Mouse (Mus musculus) G1E (cell line): ENCODE results near the gene Actbl2. TPM values are rescaled to one million over a fixed set of nuclear protein-coding genes. Genes with fewer than 3 reads are reported as not detected.

Experiments used
- ATAC-seq: 2 replicates; pipeline ENCODE4 v1.8.0; 2016; ENCODE audit warnings: mild to moderate bottlenecking; ENCODE audit not compliant: insufficient number of reproducible peaks, poor library complexity, low FRiP score, severe bottlenecking; ENCODE audit errors: extremely low read depth
- DNase-seq: peaks from one replicate; pipeline ENCODE4 v3.0.0; 2012; ENCODE audit warnings: low spot score
- H3K27me3 ChIP-seq: 2 replicates; pipeline ENCODE4 v1.6.1; 2012; ENCODE audit warnings: mild to moderate bottlenecking, low read length, inconsistent platforms; ENCODE audit not compliant: insufficient read depth
- H3K36me3 ChIP-seq: replicated peaks from 2 replicates; pipeline ENCODE3; 2012; ENCODE audit warnings: mild to moderate bottlenecking, inconsistent platforms
- H3K4me1 ChIP-seq: 2 replicates; pipeline ENCODE4 v1.6.1; 2012; ENCODE audit warnings: low read depth, low read length, inconsistent platforms, mixed read lengths; ENCODE audit not compliant: insufficient read depth
- H3K4me3 ChIP-seq: 2 replicates; pipeline ENCODE4 v1.5.1; 2012; ENCODE audit warnings: low read depth, mild to moderate bottlenecking, inconsistent platforms, low read length, moderate library complexity, mixed read lengths
- H3K9me3 ChIP-seq: replicated peaks from 2 replicates; pipeline ENCODE4 v1.6.1; 2012; ENCODE audit warnings: inconsistent platforms
- CTCF ChIP-seq: IDR thresholded peaks from 2 replicates; pipeline ENCODE4 v1.5.1; 2012; ENCODE audit warnings: low read depth, low read length, inconsistent platforms, mixed read lengths
- GATA1 ChIP-seq: IDR thresholded peaks from 2 replicates; pipeline ENCODE4 v1.6.1; 2012; ENCODE audit warnings: borderline replicate concordance, low read length, inconsistent platforms, mixed read lengths
- GATA2 ChIP-seq: IDR thresholded peaks from 2 replicates; pipeline ENCODE4 v1.6.1; 2012; ENCODE audit warnings: low read depth, low read length, inconsistent platforms, borderline replicate concordance
- POLR2AphosphoS5 ChIP-seq: IDR thresholded peaks from 2 replicates; pipeline ENCODE4 v1.6.1; 2012; ENCODE audit warnings: low read depth, low read length, inconsistent platforms; ENCODE audit not compliant: insufficient replicate concordance
- TAL1 ChIP-seq: conservative IDR thresholded peaks from 2 replicates; pipeline ENCODE4 v1.6.1; 2012; ENCODE audit warnings: low read depth, low read length, inconsistent platforms, mixed read lengths
- polyA plus RNA-seq: library from polyadenylated mRNA; stranded (reverse); fragments of >175 nt; gene quantifications from 2 replicates; pipeline ENCODE4 v1.2.3, GENCODE M21; 2012
- total RNA-seq, 2 experiments: library from RNA; stranded (forward) in 1 of 2; stranded (reverse) in 1 of 2; fragments of 200-1000 nt in 1 of 2; fragments of >200 nt in 1 of 2; fragmentation: Nextera tagmentation in 1 of 2; gene quantifications; 2 replicates each; pipeline ENCODE4 v1.2.3; 2014 to 2017

Gene Actbl2
- total RNA-seq (2014; fragmentation: Nextera tagmentation) (not detected in 2 replicates), total RNA-seq (2017) (0.05 and 0.06 TPM in 2 replicates), polyA plus RNA-seq (not detected in 2 replicates)

DNA sequence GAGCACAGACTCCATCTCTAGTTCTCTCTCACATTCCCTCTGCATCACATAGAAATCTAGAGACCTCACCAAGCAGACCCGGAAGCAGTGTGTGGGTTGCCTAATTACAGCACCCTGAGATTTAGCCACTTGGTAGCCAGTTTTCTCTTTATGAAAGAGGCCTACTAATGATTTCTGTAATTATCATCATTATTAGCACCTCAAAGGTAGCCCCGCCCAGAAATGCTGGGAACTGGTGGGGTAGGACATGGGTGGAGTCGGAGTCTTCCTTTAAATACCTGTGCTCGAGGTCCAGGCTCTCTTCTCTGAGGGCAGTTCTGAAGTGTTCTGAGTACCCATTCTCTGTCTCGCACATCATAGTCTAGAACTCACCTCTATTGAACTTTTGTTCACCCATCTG is at the start of gene Actbl2:
Gene Actbl2, plus strand, starts transcription at position 301 of the 400 bp plus-strand sequence.
- no peak for DNase-seq
- TF ChIP-seq GATA2 (no peak), CTCF (no peak), POLR2AphosphoS5 (no peak), GATA1 (no peak), TAL1 (no peak)
- ATAC-seq = no peak
- Histone ChIP-seq H3K9me3 (no peaks in the 10 kb centered on the region), H3K36me3 (no peaks in the 10 kb centered on the region), H3K4me1 (no peaks in the 10 kb centered on the region), H3K4me3 (no peak within 1 kb of the TSS), H3K27me3 (no peaks in the 10 kb centered on the region)

DNA sequence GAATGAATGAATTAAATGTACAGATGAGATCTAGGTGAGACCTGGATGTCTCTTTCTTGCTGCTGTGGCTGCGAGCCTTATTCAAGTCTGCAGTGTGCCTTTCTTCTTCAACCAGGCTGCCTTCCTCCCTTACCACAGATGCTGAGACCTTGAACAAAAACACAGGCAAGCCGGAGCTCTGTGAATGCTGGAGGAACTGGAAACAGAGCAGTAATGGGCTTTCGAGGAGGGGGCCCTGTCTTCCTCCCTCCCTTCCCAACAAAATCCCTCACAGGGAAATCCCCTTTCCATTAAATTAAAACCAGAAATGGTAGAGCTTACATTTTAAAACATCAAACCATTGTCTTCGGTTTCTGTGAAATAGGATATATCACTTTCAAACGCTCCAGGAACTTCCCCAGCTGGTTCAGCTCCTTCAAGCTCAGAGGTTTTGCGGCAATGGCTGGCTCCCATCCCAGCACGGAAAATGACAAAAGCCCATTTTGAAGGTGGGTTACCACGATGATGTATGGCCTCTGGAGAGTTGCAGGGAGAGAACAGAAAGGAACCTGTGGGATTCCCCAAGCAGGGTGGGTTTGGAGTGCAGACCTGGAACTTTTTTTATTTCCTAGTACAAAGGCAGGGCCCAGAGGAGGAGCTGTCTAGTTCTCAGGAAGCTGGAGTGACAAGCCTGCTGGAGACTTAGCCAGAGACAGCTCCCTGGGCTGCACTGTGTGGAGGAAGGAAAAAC is 44.0 kb upstream of the Actbl2 start:
- DNase-seq (no peak), ATAC-seq (no peak)
- no peak overlapping the region for H3K4me3 ChIP-seq
- H3K36me3 ChIP-seq = no peaks in the 10 kb centered on the region
- H3K4me1 ChIP-seq = no peaks in the 10 kb centered on the region
- H3K27me3 ChIP-seq = no peaks in the 10 kb centered on the region
- no peak for TF ChIP-seq GATA1
- no peak for TF ChIP-seq TAL1
- TF ChIP-seq CTCF = no peak
- TF ChIP-seq POLR2AphosphoS5 = no peak
- TF ChIP-seq GATA2 = no peak
- H3K9me3 ChIP-seq = no peaks in the 10 kb centered on the region

DNA sequence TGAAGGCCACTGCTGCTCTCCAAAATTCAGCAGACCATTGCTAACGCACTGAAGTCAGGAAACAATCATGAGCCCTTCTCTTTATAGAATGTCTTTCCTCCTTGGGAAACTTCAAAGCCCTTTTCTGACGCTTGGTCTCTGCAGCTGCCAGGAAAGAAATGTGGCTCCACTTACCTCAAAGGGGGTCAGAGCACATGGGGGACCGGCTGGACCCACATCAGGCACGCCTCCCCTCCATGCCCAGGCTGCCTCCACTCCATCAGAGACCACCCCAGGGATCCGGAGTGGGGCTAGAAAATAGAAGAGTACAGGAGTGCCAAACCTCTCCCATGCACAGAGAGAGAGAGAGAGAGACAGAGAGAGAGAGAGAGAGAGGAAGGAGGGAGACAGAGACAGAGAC is 26.0 kb upstream of the Actbl2 start:
- H3K4me1 ChIP-seq = no peaks in the 10 kb centered on the region
- no peak for ATAC-seq
- no peak for DNase-seq
- no peak overlapping the region for H3K4me3 ChIP-seq
- TF ChIP-seq GATA2 (no peak), POLR2AphosphoS5 (no peak)
- no peaks in the 10 kb centered on the region for H3K27me3 ChIP-seq
- H3K9me3 ChIP-seq = no peaks in the 10 kb centered on the region
- no peaks in the 10 kb centered on the region for H3K36me3 ChIP-seq

DNA sequence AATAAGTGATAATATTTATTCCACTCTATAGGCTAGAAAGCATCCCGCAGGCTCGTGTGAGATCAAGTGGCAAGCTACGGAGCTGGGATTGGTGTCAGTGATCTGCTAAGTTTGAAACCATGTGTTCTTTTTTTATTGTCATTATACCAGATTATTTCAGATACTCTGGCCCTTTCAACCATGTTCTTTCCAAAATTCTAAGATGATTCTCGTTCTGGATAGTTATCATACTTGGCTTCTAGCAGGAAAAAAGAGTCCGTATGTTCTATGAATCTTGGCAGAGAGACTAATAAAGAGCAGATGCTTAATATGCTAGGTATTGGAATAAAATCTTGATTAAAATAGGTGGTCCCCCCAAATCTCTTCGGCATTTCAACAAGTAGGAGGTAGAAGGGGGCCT is 25.3 kb upstream of the Actbl2 start:
- Histone ChIP-seq H3K9me3 (no peaks in the 10 kb centered on the region), H3K36me3 (no peaks in the 10 kb centered on the region), H3K4me1 (no peaks in the 10 kb centered on the region), H3K4me3 (no peak overlapping the region), H3K27me3 (no peaks in the 10 kb centered on the region)
- ATAC-seq (no peak), DNase-seq (no peak)
- TF ChIP-seq GATA2 = no peak

DNA sequence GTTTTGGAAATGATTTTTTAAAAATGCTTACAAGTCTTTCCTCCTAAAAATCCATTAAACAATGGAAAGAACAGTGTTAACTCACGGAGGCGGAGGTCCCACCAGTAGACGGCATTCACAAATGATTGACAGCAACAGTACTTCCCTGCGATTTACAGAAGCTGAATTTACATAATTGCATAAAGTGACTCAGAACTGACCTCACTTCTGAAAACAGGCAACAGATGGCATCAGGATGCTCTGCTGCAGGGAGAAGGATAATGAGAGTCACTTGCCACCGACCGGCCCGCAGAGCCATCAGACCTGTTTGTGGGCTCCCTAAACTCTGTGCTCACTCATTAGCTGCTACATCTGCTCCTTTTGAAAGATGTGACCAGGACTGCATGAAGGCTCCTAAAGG is 22.4 kb upstream of the Actbl2 start:
- Histone ChIP-seq H3K9me3 (no peaks in the 10 kb centered on the region), H3K4me3 (no peak overlapping the region), H3K27me3 (no peaks in the 10 kb centered on the region), H3K4me1 (no peaks in the 10 kb centered on the region), H3K36me3 (no peaks in the 10 kb centered on the region)
- no peak for DNase-seq
- ATAC-seq = no peak
- TF ChIP-seq GATA2 (no peak), CTCF (no peak), POLR2AphosphoS5 (no peak), TAL1 (no peak), GATA1 (no peak)

DNA sequence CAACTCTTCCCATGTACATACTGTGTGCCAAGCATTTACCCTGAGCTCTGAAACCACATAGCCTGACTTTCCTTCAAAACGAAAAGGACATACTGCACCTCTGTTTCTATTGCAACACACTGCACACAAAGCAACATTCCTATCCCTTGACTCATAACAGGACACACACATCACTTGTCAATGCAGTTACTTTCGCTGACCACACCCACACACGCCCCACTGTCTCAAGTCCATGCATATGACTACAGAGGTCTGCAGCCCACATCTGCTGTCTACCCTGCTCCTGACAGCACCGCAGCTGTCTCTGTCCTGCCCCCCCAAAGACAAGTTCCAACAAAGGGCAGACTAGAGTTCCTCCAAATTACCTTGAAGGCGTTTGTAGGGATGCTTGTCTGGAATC is 21.5 kb upstream of the Actbl2 start:
- TF ChIP-seq TAL1 (no peak), GATA2 (no peak), POLR2AphosphoS5 (no peak), GATA1 (no peak), CTCF (no peak)
- no peaks in the 10 kb centered on the region for H3K4me1 ChIP-seq
- H3K9me3 ChIP-seq = no peaks in the 10 kb centered on the region
- H3K27me3 ChIP-seq = no peaks in the 10 kb centered on the region
- DNase-seq (no peak), ATAC-seq (no peak)
- H3K4me3 ChIP-seq = no peak overlapping the region
- no peaks in the 10 kb centered on the region for H3K36me3 ChIP-seq

DNA sequence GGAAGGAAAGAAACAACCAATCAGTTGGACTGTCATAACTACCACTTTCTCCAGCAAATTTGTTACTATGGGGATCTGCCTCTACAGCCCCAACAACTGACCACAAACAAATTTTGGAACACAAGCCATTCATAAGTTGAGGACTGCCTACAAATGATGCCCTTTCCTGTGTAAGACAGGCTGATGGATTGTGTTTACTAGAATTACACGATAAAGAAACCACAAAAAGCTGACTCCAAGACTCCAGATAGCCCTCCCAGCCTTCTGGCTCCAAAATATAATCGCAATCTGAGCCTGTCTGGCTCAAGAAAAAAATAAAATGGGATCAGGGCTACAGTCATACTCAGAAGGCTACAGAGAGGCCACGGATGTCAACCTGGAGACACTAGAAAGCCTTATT is 20.2 kb upstream of the Actbl2 start:
- no peaks in the 10 kb centered on the region for H3K4me1 ChIP-seq
- H3K27me3 ChIP-seq = no peaks in the 10 kb centered on the region

More for the DNA sequence above, 20.2 kb upstream of the Actbl2 start:
- no peak for DNase-seq
- no peak for ATAC-seq
- Histone ChIP-seq H3K36me3 (no peaks in the 10 kb centered on the region), H3K9me3 (no peaks in the 10 kb centered on the region), H3K4me3 (no peak overlapping the region)
- TF ChIP-seq GATA2 (no peak), CTCF (no peak), GATA1 (no peak), POLR2AphosphoS5 (no peak), TAL1 (no peak)
